Mouse (Mus musculus) brain, embryonic 14.5 days (tissue): ENCODE results near the gene Rbms1.

ENCODE experiments used
- CTCF ChIP-seq: fragments of 200-500 bp; IDR thresholded peaks from 2 replicates; pipeline ENCODE4 v1.5.1; 2012; ENCODE audit warnings: inconsistent platforms, mild to moderate bottlenecking, moderate library complexity, borderline replicate concordance; ENCODE audit not compliant: insufficient read depth, insufficient read length; ENCODE audit errors: extremely low read depth
- POLR2A ChIP-seq: fragments of 200-500 bp; IDR thresholded peaks from 2 replicates; pipeline ENCODE4 v1.6.1; 2012; ENCODE audit warnings: mild to moderate bottlenecking, inconsistent platforms, borderline replicate concordance; ENCODE audit not compliant: poor library complexity, insufficient read depth, insufficient read length, severe bottlenecking; ENCODE audit errors: extremely low read depth

DNA sequence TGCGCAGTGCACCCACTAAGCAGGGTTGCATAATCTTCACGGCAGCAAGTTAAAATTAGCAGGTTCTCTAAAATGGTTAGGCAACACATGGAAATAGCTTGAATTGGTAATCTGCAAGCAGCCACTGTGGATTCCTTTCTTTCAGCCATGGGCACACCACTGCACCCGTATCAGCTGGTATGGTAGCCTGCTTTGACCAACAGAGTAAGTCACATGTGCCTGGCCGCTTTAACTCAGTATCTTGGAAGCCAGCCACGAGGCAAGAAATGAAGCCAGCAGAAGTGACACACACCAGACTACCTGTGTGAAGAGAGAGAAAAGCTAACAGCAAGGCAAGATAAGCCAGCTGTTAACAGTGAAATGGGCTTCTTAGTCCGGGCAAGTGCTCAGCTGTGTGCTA lies 52.2 kb downstream of the Rbms1 start:
- TF ChIP-seq CTCF (no peak), POLR2A (no peak)
